ENCODE assay signal across 13 mouse cellular contexts in genomic region chr8:114207026-114207425, GRCm38 (mm10). TPM values are rescaled to one million over a fixed set of nuclear protein-coding genes. Genes with fewer than 3 reads are reported as not detected.
DNase-seq lines count a peak whose midpoint lies in the region; ATAC-seq and TF ChIP-seq lines count a peak whose summit lies in the region.
"Had no signal": no experiment of that assay in that cellular context is flagged by ENCODE, and none has a peak within 500 bp of the region (broad histone marks: within the 10 kb centered on the region; RNA-seq: fewer than 3 reads in every experiment).

No protein-coding gene starts in this region.

- ATAC-seq in forebrain, embryonic 11.5 days (replicated peaks; ENCODE audit: low FRiP score): no peak
- ATAC-seq in limb, embryonic 13.5 days (ENCODE audit: low FRiP score, low read depth): no peak

- peak overlapping the region; percentile 88 for H3K4me2 ChIP-seq in forebrain, embryonic 11.5 days (ENCODE audit: low read depth, low read length, severe bottlenecking)
- peak overlapping the region; percentile 90 for H3K4me2 ChIP-seq in limb, embryonic 13.5 days (replicated peaks)

- intact Hi-C loops in left cerebral cortex, postnatal 4 days (cut with DNase I): loop anchor here (10.0 kb wide), 1 partner anchor 158 kb away; no protein-coding TSS in a partner anchor
- intact Hi-C loops in left cerebral cortex, postnatal 10 days (cut with DNase I): no loop called here

- peaks cover 9% of the 10 kb centered on the region; the same call in 1 of the 2 replicates for H3K4me1 ChIP-seq in forebrain, embryonic 11.5 days (replicated peaks; ENCODE audit: control insufficient read depth, insufficient read depth, low read length)
- peaks cover 19% of the 10 kb centered on the region for H3K4me1 ChIP-seq in limb, embryonic 13.5 days
- H3K4me1 ChIP-seq in olfactory bulb, adult 2 months (ENCODE audit: control insufficient read depth, insufficient read depth, low read length): peaks cover 11% of the 10 kb centered on the region

- H3K9ac ChIP-seq in forebrain, embryonic 11.5 days (ENCODE audit: low read length): no peak overlapping the region
- no peak overlapping the region; the same call in 1 of the 2 replicates for H3K9ac ChIP-seq in limb, embryonic 13.5 days

- WGBS in forebrain, embryonic 11.5 days: 51% methylated on average over 4 of the region's 4 CpGs
- WGBS in limb, embryonic 13.5 days: 43% methylated on average over 4 of the region's 4 CpGs
- 65% methylated on average over 4 of the region's 4 CpGs for WGBS in olfactory bulb, adult 2 months

- H3K4me3 ChIP-seq in forebrain, embryonic 11.5 days (ENCODE audit: low read depth, low read length): peak overlapping the region; percentile 61
- peak overlapping the region; percentile 60 for H3K4me3 ChIP-seq in limb, embryonic 13.5 days
- H3K4me3 ChIP-seq in olfactory bulb, adult 2 months (ENCODE audit: insufficient read depth, low read depth, low read length): peak overlapping the region; percentile 27
- H3K4me3 ChIP-seq: erythroblast, embryonic 14.5 days; heart, adult 2 months had no signal

- TF ChIP-seq POLR2A in olfactory bulb, adult 2 months (IDR thresholded peaks at IDR 0.05; ENCODE audit: insufficient read depth, low read depth, low read length): no peak

- no peak overlapping the region for H3K27ac ChIP-seq in forebrain, embryonic 11.5 days (ENCODE audit: low read depth, low read length)
- H3K27ac ChIP-seq in limb, embryonic 13.5 days: no peak overlapping the region
- H3K27ac ChIP-seq in olfactory bulb, adult 2 months (ENCODE audit: insufficient read depth, low read depth, low read length): no peak overlapping the region
- H3K27ac ChIP-seq: heart, adult 2 months had no signal

- H3K36me3 ChIP-seq in forebrain, embryonic 11.5 days (ENCODE audit: control insufficient read depth, insufficient read depth, low read length): no peaks in the 10 kb centered on the region
- H3K36me3 ChIP-seq in limb, embryonic 13.5 days: no peaks in the 10 kb centered on the region

- H3K9me3 ChIP-seq in forebrain, embryonic 11.5 days (ENCODE audit: control insufficient read depth, low read length): no peaks in the 10 kb centered on the region
- peaks cover 9% of the 10 kb centered on the region; the same call in 1 of the 2 replicates for H3K9me3 ChIP-seq in limb, embryonic 13.5 days

- no peaks in the 10 kb centered on the region for H3K27me3 ChIP-seq in forebrain, embryonic 11.5 days (ENCODE audit: control insufficient read depth, insufficient read depth, low read length)
- H3K27me3 ChIP-seq in limb, embryonic 13.5 days: peaks cover 54% of the 10 kb centered on the region

- no peak for TF ChIP-seq CTCF in olfactory bulb, adult 2 months (IDR thresholded peaks at IDR 0.05; ENCODE audit: insufficient read depth, low read depth, low read length)

- DNase-seq in left cerebral cortex, postnatal 4 days: peak; percentile 51
- no peak for DNase-seq in left cerebral cortex, postnatal 10 days (ENCODE audit: extremely low spot score in 1 of 2, low spot score in 2 of 2)
- DNase-seq in forebrain, embryonic 11.5 days (ENCODE audit: low spot score): no peak
- DNase-seq in adrenal gland, postnatal 10 days: no peak
- no peak for DNase-seq in natural killer cell, adult 2 months (ENCODE audit: low spot score in 2 of 2)
- DNase-seq in right cerebral cortex, postnatal 25 days: no peak
- DNase-seq: adrenal gland, postnatal 36 days; heart, adult 2 months; layer of hippocampus, adult 9-11 months had no signal

RNA-seq across cellular contexts. Expression of gene Vat1l, which starts 1.6 kb away (rescaled TPM):
- total RNA-seq in left cerebral cortex, postnatal 4 days (2021): 10 to 100 TPM; 54.7 to 71.8 TPM
- total RNA-seq in left cerebral cortex, postnatal 10 days (2021): 10 to 100 TPM; 63.8 to 70.8 TPM
- polyA plus RNA-seq in forebrain, embryonic 11.5 days (2014; fragmentation: Nextera tagmentation; extraction: Ambion mirVana): 9.6 and 11.3 TPM in 2 replicates
- polyA plus RNA-seq in limb, embryonic 13.5 days (2015; fragmentation: Nextera tagmentation; extraction: Ambion mirVana): 4.6 and 4.9 TPM in 2 replicates
- not detected in 2 replicates for polyA plus RNA-seq in olfactory bulb, adult 2 months (2012; ENCODE audit: insufficient read depth, insufficient read length, low replicate concordance, missing spikeins)
- total RNA-seq in adrenal gland, postnatal 10 days (2021): 10 to 100 TPM; 15.9 to 24.4 TPM
- polyA plus RNA-seq: C2C12; erythroblast, embryonic 14.5 days had no signal
